Mouse (Mus musculus) embryonic fibroblast, embryonic 13.5 days (primary cell): ENCODE data around the gene Mepce. TPM values are rescaled to one million over a fixed set of nuclear protein-coding genes. Genes with fewer than 3 reads are reported as not detected.
A peak's percentile ranks its signal among the peaks of the same experiment; 100 is the strongest.
"Not testable (repeated sequence)": the region's sequence is repeated elsewhere in the genome, so short reads cannot be mapped to it uniquely, and the experiment has no call there.

Source experiments
- H3K27ac ChIP-seq: 2 replicates; pipeline ENCODE4 v1.5.1; 2012; ENCODE audit warnings: low read length, control low read depth, inconsistent platforms; ENCODE audit not compliant: insufficient read depth
- H3K4me1 ChIP-seq: 2 replicates; pipeline ENCODE4 v1.6.1; 2011; ENCODE audit warnings: low read length; ENCODE audit not compliant: control insufficient read depth, insufficient read depth
- H3K4me3 ChIP-seq: 2 replicates; pipeline ENCODE4 v1.5.1; 2011; ENCODE audit warnings: mild to moderate bottlenecking, control low read depth, low read length; ENCODE audit not compliant: insufficient read depth
- CTCF ChIP-seq: IDR thresholded peaks from 2 replicates; pipeline ENCODE4 v1.5.1; 2011; ENCODE audit warnings: mild to moderate bottlenecking, control low read depth, low read length, moderate library complexity, borderline replicate concordance; ENCODE audit not compliant: insufficient read depth
- POLR2A ChIP-seq: IDR thresholded peaks from 2 replicates; pipeline ENCODE4 v1.6.1; 2011; ENCODE audit warnings: low read depth, mild to moderate bottlenecking, control low read depth, low read length, moderate library complexity
- polyA plus RNA-seq: library from polyadenylated mRNA; stranded (reverse); fragments of >200 nt; gene quantifications from 2 replicates; pipeline ENCODE4 v1.2.4, GENCODE M21; 2011; ENCODE audit warnings: low read depth; ENCODE audit not compliant: missing spikeins, insufficient read length

Gene Mepce
- 27.7 and 34.8 TPM in 2 replicates for polyA plus RNA-seq

- Histone ChIP-seq H3K4me3 (peak within 1 kb of the TSS; percentile 71), H3K27ac (peak within 1 kb of the TSS; percentile 84), H3K4me1 (peaks cover 4% of the 10 kb centered on the region; the same call in 1 of the 2 replicates)
- TF ChIP-seq CTCF: peak; percentile 74; the same call in 1 of the 2 replicates
- TF ChIP-seq POLR2A: peak; percentile 73
These were observed at the start of gene Mepce, which contains the start of gene Zcwpw1 for GRCm38 (mm10) chr5:137787151-137787928. TSS of gene Mepce (minus strand) at chr5:137787655. TSS of gene Zcwpw1 (plus strand) at chr5:137787798.

DNA sequence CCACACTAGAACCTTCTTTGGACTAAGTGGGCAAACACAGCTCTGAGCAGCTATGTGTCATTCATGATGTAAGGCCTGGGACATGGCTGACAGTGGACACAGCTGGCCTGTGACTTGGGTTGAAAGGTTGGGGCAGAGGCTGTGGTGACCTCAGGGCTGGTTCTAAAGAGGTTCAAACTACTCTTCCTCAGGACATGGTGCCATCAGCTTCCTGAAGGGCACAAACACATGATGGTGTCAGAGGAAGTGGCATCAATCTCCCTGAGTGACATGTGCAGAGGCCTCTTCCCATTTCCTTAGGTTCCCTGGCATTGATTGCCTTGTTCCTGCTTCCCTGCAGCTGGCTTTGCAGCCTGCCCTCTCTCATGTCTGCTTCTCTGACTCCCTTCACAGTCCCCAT lies 49.7 kb upstream of the Mepce start:
- H3K4me3 ChIP-seq, H3K27ac ChIP-seq, H3K4me1 ChIP-seq: not testable (repeated sequence)

DNA sequence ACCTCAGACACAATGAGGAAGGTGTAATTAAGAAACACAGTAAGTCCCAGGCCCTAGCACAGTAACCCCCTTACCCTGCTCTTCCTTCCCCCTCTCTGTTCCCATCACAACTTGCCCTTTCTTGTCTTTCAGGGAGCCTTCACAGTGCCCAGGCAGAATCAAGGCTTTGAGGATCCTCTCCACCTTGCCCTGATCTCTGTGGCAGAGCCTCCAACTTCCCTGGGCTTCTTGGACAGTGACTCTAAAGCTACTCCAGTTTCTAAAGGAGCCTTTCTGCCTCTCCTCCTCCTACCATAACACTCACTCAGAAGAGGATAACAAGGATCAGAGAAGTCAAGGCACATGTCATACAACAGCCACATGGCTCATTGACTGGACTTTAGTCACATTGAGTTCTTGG lies 49.2 kb upstream of the Mepce start:
- no peak overlapping the region for H3K4me3 ChIP-seq
- no peak overlapping the region for H3K27ac ChIP-seq
- no peaks in the 10 kb centered on the region for H3K4me1 ChIP-seq
- TF ChIP-seq POLR2A: no peak
- no peak for TF ChIP-seq CTCF

- H3K4me3 ChIP-seq, H3K27ac ChIP-seq, H3K4me1 ChIP-seq: not testable (repeated sequence)
These were observed 48.6 kb upstream of the Mepce start, which contains the start of gene Pilra for GRCm38 (mm10) chr5:137835966-137836520. TSS of gene Pilra (minus strand) at chr5:137836281.

DNA sequence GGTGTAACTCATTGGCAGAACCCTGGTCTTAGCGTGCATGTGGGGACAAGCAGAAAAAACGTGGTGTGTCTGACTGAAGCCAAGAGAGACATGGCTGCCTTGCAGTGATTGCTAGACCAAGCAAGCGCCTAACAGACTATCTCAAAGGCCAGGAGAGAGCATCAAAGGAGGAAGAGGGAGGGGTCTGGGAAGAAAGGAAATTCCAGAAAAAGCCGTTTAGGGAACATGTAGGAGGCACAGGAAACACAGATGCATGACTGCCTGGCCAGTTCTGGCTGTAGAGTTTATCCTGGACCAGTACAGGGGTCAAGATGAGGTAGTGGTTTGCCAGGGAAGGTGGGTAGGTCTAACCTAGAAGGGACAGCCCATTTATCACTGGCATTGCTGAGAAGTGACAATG lies 46.0 kb upstream of the Mepce start:
- H3K4me1 ChIP-seq: no peaks in the 10 kb centered on the region
- TF ChIP-seq POLR2A: no peak
- TF ChIP-seq CTCF: no peak

GRCm38 (mm10) chr5:137831506-137831905 lies 44.1 kb upstream of the Mepce start:
- TF ChIP-seq CTCF: no peak
- TF ChIP-seq POLR2A: no peak
- Histone ChIP-seq H3K27ac (no peak overlapping the region), H3K4me1 (no peaks in the 10 kb centered on the region), H3K4me3 (no peak overlapping the region)

More for the DNA sequence above, 46.0 kb upstream of the Mepce start:
- Histone ChIP-seq H3K4me3 (no peak overlapping the region), H3K27ac (no peak overlapping the region)

GRCm38 (mm10) chr5:137831106-137831505 lies 43.7 kb upstream of the Mepce start:
- Histone ChIP-seq H3K4me3 (no peak overlapping the region), H3K27ac (no peak overlapping the region), H3K4me1 (no peaks in the 10 kb centered on the region)
- TF ChIP-seq POLR2A: no peak
- no peak for TF ChIP-seq CTCF

DNA sequence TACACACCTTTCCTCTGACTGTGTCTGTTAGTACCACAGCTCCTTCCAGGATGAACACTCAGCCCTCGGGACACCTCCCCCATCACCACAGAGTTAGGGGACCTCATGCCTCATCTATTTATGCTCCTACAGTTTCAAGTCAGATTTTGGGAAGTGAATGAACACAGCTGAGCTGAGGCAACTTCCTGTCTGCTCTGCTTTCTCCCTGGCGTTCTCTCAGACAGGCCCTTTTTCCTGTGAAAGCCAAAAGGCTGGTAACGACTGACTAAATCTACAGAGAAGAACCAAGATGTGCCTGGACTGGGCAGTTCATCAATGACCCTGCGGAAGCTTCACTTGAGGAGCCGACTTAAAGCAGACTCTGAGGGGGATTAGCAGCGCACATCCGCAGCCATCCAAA lies 42.8 kb upstream of the Mepce start:
- no peak for TF ChIP-seq POLR2A
- TF ChIP-seq CTCF: no peak
- H3K4me1 ChIP-seq: no peaks in the 10 kb centered on the region
- no peak overlapping the region for H3K27ac ChIP-seq
- no peak overlapping the region for H3K4me3 ChIP-seq

- no peak overlapping the region for H3K27ac ChIP-seq
- H3K4me1 ChIP-seq: no peaks in the 10 kb centered on the region
- TF ChIP-seq CTCF (no peak), POLR2A (no peak)
- no peak overlapping the region for H3K4me3 ChIP-seq
These were observed 41.2 kb upstream of the Mepce start for GRCm38 (mm10) chr5:137828694-137829093.

- Histone ChIP-seq H3K4me3 (no peak overlapping the region), H3K27ac (no peak overlapping the region), H3K4me1 (no peaks in the 10 kb centered on the region)
- TF ChIP-seq CTCF: no peak
- no peak for TF ChIP-seq POLR2A
These were observed 39.0 kb upstream of the Mepce start for GRCm38 (mm10) chr5:137826421-137826820.
